Mouse (Mus musculus) G1E (cell line): ENCODE measurements around the gene Odaph.

Experiments
- CTCF ChIP-seq: IDR thresholded peaks from 2 replicates; pipeline ENCODE4 v1.5.1; 2012; ENCODE audit warnings: low read depth, low read length, inconsistent platforms, mixed read lengths
- GATA1 ChIP-seq: IDR thresholded peaks from 2 replicates; pipeline ENCODE4 v1.6.1; 2012; ENCODE audit warnings: borderline replicate concordance, low read length, inconsistent platforms, mixed read lengths
- POLR2AphosphoS5 ChIP-seq: IDR thresholded peaks from 2 replicates; pipeline ENCODE4 v1.6.1; 2012; ENCODE audit warnings: low read depth, low read length, inconsistent platforms; ENCODE audit not compliant: insufficient replicate concordance

DNA sequence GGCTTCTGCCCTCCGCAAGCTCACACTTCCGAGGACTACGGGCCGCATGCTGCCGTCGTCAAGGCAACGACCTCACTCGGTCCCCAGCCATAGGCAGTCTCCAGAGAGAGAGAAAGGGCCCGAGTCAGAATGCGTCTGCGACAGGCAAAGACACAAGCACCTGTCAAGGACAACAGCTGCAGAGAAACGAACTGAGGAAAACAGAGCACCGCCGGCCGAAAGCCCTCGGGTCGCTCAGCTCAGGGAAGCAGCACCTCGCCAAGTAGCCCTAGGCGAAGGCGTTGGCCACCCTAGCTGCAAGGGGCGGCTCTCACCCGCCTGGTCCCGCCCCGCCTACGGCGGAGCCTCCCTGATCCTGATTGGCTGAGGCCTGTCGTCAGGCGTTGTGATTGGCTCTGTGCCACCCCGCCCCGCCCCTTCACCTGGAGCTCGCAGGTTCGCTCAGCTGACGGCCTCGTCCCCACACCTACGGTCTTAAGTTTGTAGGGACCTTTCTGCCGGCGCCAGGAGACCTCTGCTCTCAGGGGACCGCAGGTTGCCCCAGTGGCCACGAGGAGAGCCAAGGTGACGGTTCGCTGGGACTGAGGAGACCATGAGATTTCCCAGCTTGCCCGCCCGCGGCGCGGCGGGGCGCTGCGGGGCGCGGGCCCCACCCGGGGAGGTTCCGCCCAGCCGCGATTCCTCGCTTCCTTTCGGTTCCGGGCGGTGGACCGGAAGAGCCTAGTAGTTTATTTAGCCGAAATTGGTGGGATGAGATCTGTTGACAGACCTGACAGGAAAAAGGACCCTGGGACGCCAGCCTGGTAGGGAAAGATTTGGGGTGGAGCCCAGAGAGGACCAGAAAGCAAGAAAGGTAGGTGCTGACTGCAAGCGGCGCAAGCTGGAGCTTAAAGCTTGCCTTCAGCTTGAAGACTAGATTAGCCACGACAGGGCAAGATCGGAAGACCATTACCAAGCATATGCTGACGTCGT, 55.4 kb downstream of the Odaph start:
- TF ChIP-seq CTCF (no peak), GATA1 (no peak), POLR2AphosphoS5 (no peak)
